Mouse (Mus musculus) embryonic facial prominence, embryonic 11.5 days (tissue): ENCODE data around the gene Syngr1. TPM values are rescaled to one million over a fixed set of nuclear protein-coding genes. Genes with fewer than 3 reads are reported as not detected.

Source experiments
- ATAC-seq: fragments of 200-750 bp; cut with Nextera tagmentation; replicated peaks from 2 replicates; pipeline ENCODE4 v1.8.0; 2017; ENCODE audit warnings: low read depth; ENCODE audit not compliant: insufficient number of reproducible peaks, low FRiP score, low TSS enrichment
- DNase-seq: peaks from one replicate; pipeline ENCODE4 v3.0.0-alpha.2; 2015; ENCODE audit warnings: low spot score
- H3K27ac ChIP-seq: fragments of 300-500 bp; sonication (generic); replicated peaks from 2 replicates; pipeline ENCODE4 v1.5.1; 2014; ENCODE audit warnings: mild to moderate bottlenecking, low read depth, low read length, control low read depth
- H3K27me3 ChIP-seq: fragments of 300-500 bp; sonication (generic); 2 replicates; pipeline ENCODE4 v1.6.1; 2014; ENCODE audit warnings: mild to moderate bottlenecking, low read length, moderate library complexity, mixed read lengths; ENCODE audit not compliant: control insufficient read depth, insufficient read depth
- H3K36me3 ChIP-seq: fragments of 300-500 bp; sonication (generic); replicated peaks from 2 replicates; pipeline ENCODE4 v1.6.1; 2014; ENCODE audit warnings: low read depth, mild to moderate bottlenecking, low read length, moderate library complexity, mixed read lengths; ENCODE audit not compliant: control insufficient read depth, insufficient read depth
- H3K4me1 ChIP-seq: fragments of 300-500 bp; sonication (generic); 2 replicates; pipeline ENCODE4 v1.6.1; 2014; ENCODE audit warnings: low read length, mixed read lengths; ENCODE audit not compliant: control insufficient read depth, insufficient read depth
- H3K4me2 ChIP-seq: fragments of 300-500 bp; sonication (generic); 2 replicates; pipeline ENCODE4 v1.6.1; 2014; ENCODE audit warnings: low read depth, mild to moderate bottlenecking, control low read depth, low read length, moderate library complexity
- H3K4me3 ChIP-seq: fragments of 300-500 bp; sonication (generic); 2 replicates; pipeline ENCODE4 v1.5.1; 2014; ENCODE audit warnings: low read depth, low read length, control low read depth
- H3K9ac ChIP-seq: fragments of 300-500 bp; sonication (generic); replicated peaks from 2 replicates; pipeline ENCODE4 v1.6.1; 2014; ENCODE audit warnings: mild to moderate bottlenecking, control low read depth, low read length
- H3K9me3 ChIP-seq: fragments of 300-500 bp; sonication (generic); replicated peaks from 2 replicates; pipeline ENCODE4 v1.6.1; 2016; ENCODE audit warnings: mild to moderate bottlenecking, low read length, inconsistent platforms, mixed read lengths; ENCODE audit not compliant: control insufficient read depth
- WGBS: fragments of 180-500 bp; shearing (Covaris S2); extraction: QIAGEN DNeasy Blood & Tissue Kit; methylation state at CpG from one replicate; pipeline ENCODE4 v1.1.7; 2014; 5-methylcytosine and 5-hydroxymethylcytosine counted together
- polyA plus RNA-seq: library from polyadenylated mRNA; unstranded; fragments of >200 nt; fragmentation: Nextera tagmentation; extraction: Ambion mirVana; gene quantifications from 2 replicates; pipeline ENCODE4 v1.2.1, GENCODE M21; 2014

Syngr1 gene
- polyA plus RNA-seq, 1 experiment from 2014 or later: 6.4 TPM

DNA sequence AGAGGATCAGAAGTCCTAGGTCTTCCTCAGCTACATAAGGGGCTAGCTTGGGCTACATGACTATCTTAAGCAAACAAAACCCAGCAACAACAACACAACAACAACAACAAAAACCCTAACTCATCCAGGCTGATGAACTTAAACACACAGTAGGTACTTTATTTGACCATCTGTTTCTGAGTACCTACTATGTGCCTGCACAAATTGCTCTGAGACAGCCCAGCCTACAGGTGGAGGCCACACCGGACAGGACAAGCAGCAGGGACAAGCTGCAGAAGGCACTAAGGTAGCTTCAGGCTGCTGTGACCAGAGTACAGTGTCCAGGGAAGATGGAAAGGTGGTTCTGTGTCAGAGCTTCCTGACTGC lies 17.9 kb upstream of the Syngr1 start:
- DNase-seq: no peak
- H3K4me2 ChIP-seq: no peak overlapping the region
- 93% methylated on average over 1 of the region's 1 CpGs for WGBS

DNA sequence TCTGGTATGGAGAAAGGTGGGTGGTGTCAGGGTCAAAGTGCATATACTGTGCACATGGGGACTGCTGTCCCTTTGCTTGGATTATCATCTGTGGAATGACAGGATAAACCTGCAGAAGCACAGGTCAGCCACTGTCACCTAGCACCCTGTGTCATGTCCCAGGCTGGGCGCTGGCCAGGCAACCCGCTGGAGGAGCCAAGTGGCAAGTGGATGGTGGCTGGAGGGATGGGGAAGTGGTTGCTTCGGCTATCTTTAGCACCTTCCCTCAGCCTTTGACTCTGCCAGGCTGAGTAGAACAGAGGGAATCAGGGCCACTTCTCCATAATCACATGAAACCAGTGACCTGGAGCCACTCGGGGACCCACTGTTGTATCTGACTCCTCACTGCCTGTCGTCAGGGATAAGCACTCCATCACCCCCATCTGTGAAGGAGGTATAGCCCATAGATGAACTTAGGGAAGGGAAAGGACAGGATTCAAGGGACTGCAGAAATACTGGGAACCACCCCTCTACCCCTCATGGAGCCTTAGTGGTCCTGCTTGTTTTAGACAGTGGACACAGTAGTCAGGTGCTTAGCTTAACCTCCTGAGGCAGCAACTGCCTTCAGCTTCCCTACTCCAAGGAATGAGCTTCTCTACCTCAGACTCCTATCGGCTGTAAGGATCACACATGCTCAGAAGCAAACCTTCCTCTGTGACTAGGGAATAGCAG lies 16.3 kb upstream of the Syngr1 start:
- Histone ChIP-seq H3K9ac (no peak overlapping the region), H3K4me1 (no peaks in the 10 kb centered on the region), H3K9me3 (no peaks in the 10 kb centered on the region), H3K4me2 (no peak overlapping the region), H3K27me3 (no peaks in the 10 kb centered on the region), H3K27ac (no peak overlapping the region), H3K4me3 (no peak overlapping the region), H3K36me3 (peaks cover 8% of the 10 kb centered on the region)
- DNase-seq (no peak), ATAC-seq (no peak)
- 70% methylated on average over 6 of the region's 6 CpGs for WGBS

More for the DNA sequence above, 17.9 kb upstream of the Syngr1 start:
- Histone ChIP-seq H3K9ac (no peak overlapping the region), H3K4me1 (no peaks in the 10 kb centered on the region), H3K9me3 (no peaks in the 10 kb centered on the region), H3K27ac (no peak overlapping the region), H3K4me3 (no peak overlapping the region), H3K36me3 (peaks cover 2% of the 10 kb centered on the region; the same call in 1 of the 2 replicates), H3K27me3 (no peaks in the 10 kb centered on the region)
- no peak for ATAC-seq

- DNase-seq: no peak
- 62% methylated on average over 3 of the region's 3 CpGs for WGBS
- no peaks in the 10 kb centered on the region for H3K27me3 ChIP-seq
- H3K9ac ChIP-seq: no peak overlapping the region
- peaks cover 13% of the 10 kb centered on the region for H3K36me3 ChIP-seq
- no peak overlapping the region for H3K4me2 ChIP-seq
- ATAC-seq: no peak
- H3K9me3 ChIP-seq: no peaks in the 10 kb centered on the region
- H3K27ac ChIP-seq: no peak overlapping the region
- no peaks in the 10 kb centered on the region for H3K4me1 ChIP-seq
- H3K4me3 ChIP-seq: no peak overlapping the region
Measured at GRCm38 (mm10) chr15:80075374-80075694, 15.8 kb upstream of the Syngr1 start.

GRCm38 (mm10) chr15:80075733-80076337 lies 15.3 kb upstream of the Syngr1 start:
- H3K9me3 ChIP-seq: no peaks in the 10 kb centered on the region
- WGBS: 37% methylated on average over 5 of the region's 5 CpGs
- H3K4me2 ChIP-seq: no peak overlapping the region
- H3K27me3 ChIP-seq: no peaks in the 10 kb centered on the region
- no peaks in the 10 kb centered on the region for H3K4me1 ChIP-seq
- H3K4me3 ChIP-seq: no peak overlapping the region
- ATAC-seq (0 out of 2 replicates have a peak, but pooled peaks have one; percentile 17), DNase-seq (no peak)
- peaks cover 14% of the 10 kb centered on the region for H3K36me3 ChIP-seq
- H3K9ac ChIP-seq: no peak overlapping the region
- no peak overlapping the region for H3K27ac ChIP-seq

DNA sequence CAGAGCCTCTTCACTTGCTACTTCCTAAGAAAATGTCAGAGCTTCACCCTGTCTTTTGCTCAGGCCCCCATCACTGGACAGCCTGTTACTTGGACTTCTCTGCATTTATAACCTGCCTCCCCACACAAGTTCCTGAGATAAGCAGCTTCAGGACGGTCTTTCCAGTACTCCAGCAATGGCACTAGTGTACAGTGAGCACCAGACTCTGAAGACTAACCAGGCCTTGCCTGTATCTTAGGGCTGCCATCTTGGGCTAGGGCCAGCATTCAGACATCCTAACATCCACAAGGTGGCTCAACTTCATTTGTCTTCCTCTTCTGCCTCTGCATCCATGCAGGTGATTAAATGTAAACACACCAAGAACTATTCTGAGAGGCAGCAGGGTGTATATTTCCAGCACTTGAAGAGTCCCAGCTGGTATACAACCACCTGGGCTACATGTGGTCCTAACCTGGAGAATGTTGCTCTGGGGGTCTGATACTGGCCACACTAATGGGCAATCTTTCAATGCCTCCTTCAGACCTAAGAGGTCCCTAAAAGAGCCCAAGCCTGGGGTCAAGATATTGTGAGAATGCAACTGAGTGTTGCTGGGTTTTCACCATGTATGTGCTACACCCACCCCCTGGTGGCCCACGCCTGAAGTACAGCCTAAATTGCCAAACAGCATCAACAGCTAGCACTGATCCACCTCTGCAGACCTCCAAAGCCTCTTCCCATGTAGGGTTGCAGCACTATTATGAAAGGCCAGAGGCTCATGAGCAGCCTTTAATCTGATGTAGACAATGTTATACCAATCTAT lies 14.6 kb upstream of the Syngr1 start:
- no peaks in the 10 kb centered on the region for H3K9me3 ChIP-seq
- no peak overlapping the region for H3K27ac ChIP-seq
- no peak overlapping the region for H3K4me2 ChIP-seq
- H3K9ac ChIP-seq: no peak overlapping the region
- peak; percentile 16; the same call in 1 of the 2 replicates for ATAC-seq
- no peaks in the 10 kb centered on the region for H3K27me3 ChIP-seq
- no peak overlapping the region for H3K4me3 ChIP-seq
- peaks cover 17% of the 10 kb centered on the region for H3K36me3 ChIP-seq
- 2% methylated on average over 2 of the region's 2 CpGs for WGBS
- H3K4me1 ChIP-seq: no peaks in the 10 kb centered on the region
- DNase-seq: peak; percentile 85

GRCm38 (mm10) chr15:80078058-80078814 lies 12.9 kb upstream of the Syngr1 start:
- Histone ChIP-seq H3K9ac (no peak overlapping the region), H3K4me2 (no peak overlapping the region), H3K4me1 (no peaks in the 10 kb centered on the region), H3K36me3 (peaks cover 17% of the 10 kb centered on the region), H3K4me3 (no peak overlapping the region), H3K27me3 (no peaks in the 10 kb centered on the region), H3K27ac (no peak overlapping the region), H3K9me3 (no peaks in the 10 kb centered on the region)
- 78% methylated on average over 11 of the region's 11 CpGs for WGBS
- ATAC-seq: no peak
- no peak for DNase-seq

- DNase-seq (no peak), ATAC-seq (no peak)
- no peak overlapping the region for H3K9ac ChIP-seq
- WGBS: 90% methylated on average over 5 of the region's 5 CpGs
- H3K27ac ChIP-seq: no peak overlapping the region
- H3K4me1 ChIP-seq: no peaks in the 10 kb centered on the region
- no peak overlapping the region for H3K4me3 ChIP-seq
- H3K9me3 ChIP-seq: no peaks in the 10 kb centered on the region
- H3K36me3 ChIP-seq: peaks cover 17% of the 10 kb centered on the region
- H3K27me3 ChIP-seq: no peaks in the 10 kb centered on the region
- no peak overlapping the region for H3K4me2 ChIP-seq
Measured at GRCm38 (mm10) chr15:80079129-80079668, 11.9 kb upstream of the Syngr1 start.
